In the genomic region with DNA sequence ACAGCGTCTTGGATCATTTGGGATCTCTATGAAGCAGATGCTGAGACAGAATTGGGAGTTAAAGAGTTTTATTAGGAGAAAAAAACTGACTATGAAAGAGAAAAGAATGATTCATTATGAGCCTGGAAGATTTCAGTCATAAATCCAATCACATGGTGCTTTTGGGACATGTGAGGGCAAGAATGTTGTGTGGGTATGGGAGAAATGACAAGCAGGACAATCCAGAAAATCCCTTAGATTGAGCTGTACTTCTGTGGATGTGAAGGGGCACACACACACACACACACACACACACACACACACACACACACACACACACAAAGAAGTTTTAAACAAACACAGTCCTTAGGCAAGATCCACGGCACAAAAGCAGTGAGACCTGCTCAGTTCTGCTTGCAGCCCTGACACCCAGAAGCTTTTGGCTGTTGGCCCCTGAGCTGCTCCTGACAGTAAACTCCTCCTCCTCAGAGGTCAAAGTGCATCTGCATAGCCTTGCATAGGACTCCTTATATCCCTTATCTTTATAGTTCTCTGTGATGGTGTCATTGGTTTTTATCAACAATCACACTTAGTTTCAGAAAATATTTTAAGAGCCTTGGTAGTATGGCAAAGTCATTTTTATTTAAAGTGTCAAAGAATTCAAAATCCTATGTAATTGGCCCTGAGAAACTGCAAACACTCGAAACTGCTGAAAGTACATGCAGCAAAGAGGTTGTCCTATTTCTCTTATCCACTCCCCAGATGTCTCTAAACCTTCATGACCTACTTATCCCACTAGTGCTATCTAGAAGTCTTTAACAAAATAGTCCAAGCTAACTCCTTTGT, we compare ENCODE assay signal across 24 mouse cellular contexts.
DNase-seq lines count a peak whose midpoint lies in the region; ATAC-seq and TF ChIP-seq lines count a peak whose summit lies in the region.
"Had no signal": no experiment of that assay in that cellular context is flagged by ENCODE, and none has a peak within 500 bp of the region (broad histone marks: within the 10 kb centered on the region; RNA-seq: fewer than 3 reads in every experiment).

No protein-coding gene starts in this region.

- H3K4me2 ChIP-seq in lung, embryonic 15.5 days: no peak overlapping the region
- H3K4me2 ChIP-seq in intestine, postnatal 0 days (replicated peaks; ENCODE audit: low read depth): peak overlapping the region; percentile 37; the same call in 1 of the 2 replicates
- no peak overlapping the region for H3K4me2 ChIP-seq in hindbrain, postnatal 0 days (ENCODE audit: low read depth, low read length)
- H3K4me2 ChIP-seq: embryonic facial prominence, embryonic 15.5 days; forebrain, embryonic 12.5 days; heart, embryonic 11.5 days; heart, embryonic 15.5 days; hindbrain, embryonic 13.5 days had no signal

- 30% methylated on average over 3 of the region's 3 CpGs for WGBS in lung, embryonic 15.5 days
- WGBS in intestine, postnatal 0 days: 41% methylated on average over 3 of the region's 3 CpGs
- 63% methylated on average over 3 of the region's 3 CpGs for WGBS in hindbrain, postnatal 0 days

- no peak for TF ChIP-seq POLR2A in embryonic fibroblast, embryonic 13.5 days (IDR thresholded peaks at IDR 0.05; ENCODE audit: low read depth, low read length)

- TF ChIP-seq CTCF in embryonic fibroblast, embryonic 13.5 days (IDR thresholded peaks at IDR 0.05; ENCODE audit: borderline replicate concordance, insufficient read depth, low read length): no peak
- no peak for TF ChIP-seq CTCF in intestine, postnatal 0 days (IDR thresholded peaks at IDR 0.05; ENCODE audit: low read depth)
- no peak for TF ChIP-seq CTCF in hindbrain, postnatal 0 days (IDR thresholded peaks at IDR 0.05; ENCODE audit: low read depth)

- H3K9me3 ChIP-seq in lung, embryonic 15.5 days: no peaks in the 10 kb centered on the region
- no peaks in the 10 kb centered on the region for H3K9me3 ChIP-seq in intestine, postnatal 0 days (ENCODE audit: control insufficient read depth)
- no peaks in the 10 kb centered on the region for H3K9me3 ChIP-seq in hindbrain, postnatal 0 days (ENCODE audit: low read length)
- H3K9me3 ChIP-seq: embryonic facial prominence, embryonic 15.5 days; forebrain, embryonic 12.5 days; G1E; heart, embryonic 15.5 days; hindbrain, embryonic 13.5 days had no signal

- no peaks in the 10 kb centered on the region for H3K36me3 ChIP-seq in lung, embryonic 15.5 days
- H3K36me3 ChIP-seq in intestine, postnatal 0 days (ENCODE audit: control insufficient read depth, insufficient read depth): no peaks in the 10 kb centered on the region
- no peaks in the 10 kb centered on the region for H3K36me3 ChIP-seq in hindbrain, postnatal 0 days (ENCODE audit: insufficient read depth, low read length)
- H3K36me3 ChIP-seq: embryonic facial prominence, embryonic 15.5 days; forebrain, embryonic 12.5 days; G1E; heart, embryonic 15.5 days; hindbrain, embryonic 13.5 days had no signal

- no peak overlapping the region for H3K4me3 ChIP-seq in lung, embryonic 15.5 days
- no peak overlapping the region for H3K4me3 ChIP-seq in embryonic fibroblast, embryonic 13.5 days (ENCODE audit: insufficient read depth, low read length)
- no peak overlapping the region for H3K4me3 ChIP-seq in intestine, postnatal 0 days (ENCODE audit: low read depth, low read length)
- no peak overlapping the region for H3K4me3 ChIP-seq in hindbrain, postnatal 0 days (ENCODE audit: low read length)
- H3K4me3 ChIP-seq: embryonic facial prominence, embryonic 15.5 days; forebrain, embryonic 12.5 days; heart, embryonic 15.5 days; hindbrain, embryonic 13.5 days had no signal

- DNase-seq in embryo, embryonic 10 days (ENCODE audit: low spot score): peak; percentile 21
- DNase-seq in embryo, embryonic 10.5 days (ENCODE audit: low spot score): no peak
- DNase-seq in lung, adult 18-20 months: no peak
- no peak for DNase-seq in hindbrain, postnatal 0 days (ENCODE audit: low spot score)
- DNase-seq in gastrocnemius, postnatal 25 days: no peak
- DNase-seq: adrenal gland, adult 8-10 months; adrenal gland, postnatal 36 days; B cell, adult 2 months; cerebellum, adult 11 months; cerebellum, adult 8-10 months; cerebellum, postnatal 14 days; forebrain, postnatal 0 days; heart, adult 18-20 months; heart, postnatal 14 days had no signal

- H3K27ac ChIP-seq in lung, embryonic 15.5 days: peak overlapping the region; percentile 37; the same call in 1 of the 2 replicates
- H3K27ac ChIP-seq in embryonic fibroblast, embryonic 13.5 days (ENCODE audit: insufficient read depth, low read length): peak overlapping the region; percentile 77
- H3K27ac ChIP-seq in intestine, postnatal 0 days (ENCODE audit: low read depth, low read length): no peak overlapping the region
- H3K27ac ChIP-seq in hindbrain, postnatal 0 days: no peak overlapping the region
- H3K27ac ChIP-seq: embryonic facial prominence, embryonic 15.5 days; forebrain, embryonic 12.5 days; heart, embryonic 15.5 days; hindbrain, embryonic 13.5 days had no signal

- 0 out of 2 replicates have a peak, but pooled peaks cover 11% of the 10 kb centered on the region for H3K4me1 ChIP-seq in lung, embryonic 15.5 days
- no peaks in the 10 kb centered on the region; the same call in 1 of the 2 replicates for H3K4me1 ChIP-seq in embryonic fibroblast, embryonic 13.5 days (ENCODE audit: control insufficient read depth, insufficient read depth, low read length)
- H3K4me1 ChIP-seq in intestine, postnatal 0 days (replicated peaks; ENCODE audit: control insufficient read depth, insufficient read depth, low read length): no peaks in the 10 kb centered on the region
- no peaks in the 10 kb centered on the region for H3K4me1 ChIP-seq in hindbrain, postnatal 0 days (ENCODE audit: insufficient read depth, low read length)
- H3K4me1 ChIP-seq: embryonic facial prominence, embryonic 15.5 days; forebrain, embryonic 12.5 days; heart, embryonic 15.5 days; hindbrain, embryonic 13.5 days had no signal

- no peak for ATAC-seq in lung, embryonic 15.5 days (ENCODE audit: borderline replicate concordance, extremely low read depth, low FRiP score, low TSS enrichment)
- ATAC-seq in intestine, postnatal 0 days: peak; percentile 90
- no peak for ATAC-seq in hindbrain, postnatal 0 days
- ATAC-seq: CD4-positive, CD25-positive, alpha-beta regulatory T cell, adult 4 months; forebrain, postnatal 0 days had no signal

- no peak overlapping the region for H3K9ac ChIP-seq in lung, embryonic 15.5 days
- no peak overlapping the region for H3K9ac ChIP-seq in intestine, postnatal 0 days (ENCODE audit: low read depth, low read length)
- H3K9ac ChIP-seq in hindbrain, postnatal 0 days (replicated peaks; ENCODE audit: low read length): no peak overlapping the region
- H3K9ac ChIP-seq: embryonic facial prominence, embryonic 15.5 days; forebrain, embryonic 12.5 days; forebrain, postnatal 0 days; heart, embryonic 15.5 days; hindbrain, embryonic 13.5 days had no signal

- H3K27me3 ChIP-seq in lung, embryonic 15.5 days: no peaks in the 10 kb centered on the region
- H3K27me3 ChIP-seq in intestine, postnatal 0 days (replicated peaks; ENCODE audit: control insufficient read depth, insufficient read depth, low read length): no peaks in the 10 kb centered on the region
- no peaks in the 10 kb centered on the region for H3K27me3 ChIP-seq in hindbrain, postnatal 0 days (ENCODE audit: insufficient read depth, low read length)
- H3K27me3 ChIP-seq: embryonic facial prominence, embryonic 15.5 days; forebrain, embryonic 12.5 days; heart, embryonic 15.5 days; hindbrain, embryonic 13.5 days had no signal

Comparison
In these comparisons a context has a peak if more than half of its experiments do, and no peak if none do; other contexts are left out.
1. H3K27ac ChIP-seq: peak in lung, embryonic 15.5 days (single experiment) and embryonic fibroblast, embryonic 13.5 days (single experiment); none in intestine, postnatal 0 days (single experiment) and hindbrain, postnatal 0 days (single experiment).